Mouse (Mus musculus) left cerebral cortex, postnatal 10 days (tissue): ENCODE measurements around the gene Ddx42. TPM values are rescaled to one million over a fixed set of nuclear protein-coding genes. Genes with fewer than 3 reads are reported as not detected.
"Not testable (repeated sequence)": the region's sequence is repeated elsewhere in the genome, so short reads cannot be mapped to it uniquely, and the experiment has no call there.

Source experiments
- DNase-seq, 2 experiments: peaks; one replicate each; pipeline ENCODE4 v3.0.0; 2021 to 2022; ENCODE audit warnings: low spot score in 2 of 2, mixed read lengths in 1 of 2; ENCODE audit errors: extremely low spot score in 1 of 2
- intact Hi-C: fragments of 180-260 bp; cut with DNase I; formaldehyde crosslinking; loops from one replicate; pipeline ENCODE4 v1.15.1; 2025
- total RNA-seq, 2 experiments: library from RNA; stranded (reverse); gene quantifications; 2 replicates each; pipeline ENCODE4 v1.2.3; 2021

Ddx42 gene
- total RNA-seq, 2 experiments from 2014 or later, result 67.9 to 72.7 TPM

DNA sequence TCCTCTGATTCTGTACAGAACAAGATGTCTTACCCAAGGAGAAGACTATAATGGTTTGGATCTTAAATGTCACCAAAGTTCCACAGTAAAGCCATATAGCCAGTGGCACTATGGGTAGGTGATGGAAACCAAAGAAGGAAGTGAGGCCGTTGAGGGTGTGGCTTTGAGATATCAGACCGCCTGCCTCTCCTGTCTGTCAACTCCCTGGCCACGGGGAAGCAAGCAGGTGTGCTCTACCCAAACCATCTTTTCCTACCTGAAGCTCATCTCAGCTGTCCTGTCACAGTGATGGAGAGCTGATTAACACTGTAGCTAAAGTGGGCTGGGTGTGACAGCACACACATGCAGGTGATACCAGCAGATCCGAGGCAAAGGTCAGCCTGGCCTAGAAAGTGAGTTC lies 18.4 kb upstream of the Ddx42 start:
- DNase-seq, result no peak
- intact Hi-C loops, result no loop called here

DNA sequence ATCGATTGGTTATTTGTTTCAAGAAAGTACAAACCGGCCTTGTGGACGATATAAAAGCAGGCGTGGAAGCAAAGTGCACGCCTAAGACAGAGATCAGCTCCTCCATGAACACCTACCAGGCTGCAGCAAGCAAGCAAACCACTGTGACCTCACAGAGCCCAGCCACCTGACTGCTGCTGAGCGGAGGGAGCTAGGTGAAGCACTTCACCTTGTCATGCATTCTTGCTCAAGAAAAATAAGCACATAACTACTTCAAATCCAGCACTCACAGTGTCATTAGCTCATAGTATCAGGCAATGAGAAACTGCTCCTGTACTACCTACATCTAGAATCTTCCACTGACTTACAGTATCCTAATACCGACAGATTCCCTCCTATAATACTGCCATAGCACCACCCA lies 16.7 kb upstream of the Ddx42 start:
- DNase-seq, intact Hi-C loops: not testable (repeated sequence)

DNA sequence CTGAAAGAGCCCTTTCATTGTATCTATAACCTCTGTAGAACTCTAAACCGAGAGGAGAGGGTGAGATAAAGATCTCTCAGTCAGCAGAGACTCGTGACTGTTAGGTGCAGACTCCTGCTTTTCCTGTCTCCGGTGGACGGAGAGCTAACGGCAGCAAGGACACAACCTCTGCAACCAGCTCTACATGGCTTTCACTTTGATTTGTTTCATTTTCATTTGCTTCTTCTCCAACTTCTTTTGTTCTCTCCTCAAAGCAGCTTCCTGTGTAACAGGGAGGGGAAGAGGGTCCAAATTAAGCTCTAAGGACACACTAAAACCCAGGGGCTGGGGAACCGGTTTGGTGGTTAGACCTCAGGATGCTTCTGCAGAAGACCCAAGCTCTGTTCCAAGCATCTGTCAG lies 16.0 kb upstream of the Ddx42 start:
- no peak for DNase-seq
- intact Hi-C loops, result no loop called here

DNA sequence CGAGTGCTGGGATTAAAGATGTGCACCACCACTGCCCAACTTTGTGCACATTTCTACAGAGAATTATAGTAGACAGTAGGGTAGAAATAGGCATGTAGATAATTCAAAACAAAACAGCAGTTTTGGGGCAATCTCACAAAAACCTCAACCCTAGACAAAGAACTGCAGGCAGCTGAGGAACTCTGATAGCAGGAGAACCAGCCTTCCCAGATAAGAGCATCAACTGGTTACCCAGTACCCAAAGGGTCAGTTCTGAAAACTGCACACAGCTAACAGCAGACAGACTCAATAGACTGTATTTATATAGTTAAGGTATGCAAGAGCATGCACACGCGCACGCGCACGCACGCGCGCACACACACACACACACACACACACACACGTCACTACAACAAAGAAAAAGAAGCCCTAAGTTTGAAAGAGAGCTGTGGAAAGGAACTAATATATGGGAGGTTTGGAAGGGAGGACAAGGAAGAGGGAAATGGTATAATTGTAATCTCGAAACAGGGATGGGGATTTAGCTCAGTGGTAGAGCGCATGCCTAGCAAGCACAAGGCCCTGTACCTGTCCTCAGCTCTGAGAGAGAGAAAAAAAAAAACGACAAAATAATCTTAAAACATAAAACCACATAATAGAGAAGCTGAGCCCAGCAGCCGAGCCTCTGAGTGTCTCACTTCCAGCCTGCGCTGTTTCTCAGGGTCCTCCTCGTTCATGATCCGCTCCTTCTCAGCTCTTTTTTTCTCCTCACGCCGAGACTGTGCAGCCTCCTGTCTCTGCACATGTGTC lies 15.2 kb upstream of the Ddx42 start:
- intact Hi-C loops, result no loop called here
- DNase-seq, result no peak

DNA sequence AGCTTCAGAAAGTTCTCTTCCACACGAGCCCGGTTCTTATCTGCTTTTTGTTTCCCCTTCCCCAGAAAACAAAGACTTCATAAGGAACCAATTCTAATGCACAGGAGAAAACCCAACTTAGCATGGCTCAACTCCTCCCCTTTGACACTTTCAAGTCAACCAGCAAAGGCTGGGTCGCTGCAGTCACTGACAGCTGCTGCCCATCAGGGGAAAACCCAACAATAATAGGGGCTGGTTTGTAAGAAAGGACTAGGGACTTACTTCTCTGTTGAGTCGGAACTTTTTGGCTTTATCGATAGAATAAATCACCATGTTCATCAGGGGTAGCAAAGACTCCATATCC lies 14.6 kb upstream of the Ddx42 start, which contains the start of gene Strada:
Gene Strada, minus strand, starts transcription at position 46 of the 343 bp plus-strand sequence.
- intact Hi-C loops, result no loop called here

DNA sequence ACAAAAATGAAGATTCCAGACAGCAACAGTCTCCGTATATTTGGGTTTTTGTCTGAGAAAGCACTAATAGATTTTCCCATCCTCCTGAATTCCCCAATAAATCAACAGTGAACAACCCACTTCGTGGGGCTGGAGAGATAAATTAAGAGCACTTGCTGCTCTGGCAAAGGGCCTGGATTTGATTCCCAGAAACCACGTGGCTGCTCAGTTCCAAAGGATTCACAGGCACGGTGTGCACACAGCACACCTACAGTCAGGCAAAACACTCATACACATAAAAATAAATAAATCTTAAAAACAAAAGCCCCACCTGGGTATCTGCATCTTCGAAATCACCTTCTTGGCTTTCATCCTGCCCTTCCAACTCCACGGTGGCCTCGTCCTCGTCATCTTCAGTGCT lies 4.0 kb upstream of the Ddx42 start:
- DNase-seq, result no peak
- intact Hi-C loops, result no loop called here

More for the DNA sequence above, 14.6 kb upstream of the Ddx42 start, which contains the start of gene Strada:
- DNase-seq, result no peak

DNA sequence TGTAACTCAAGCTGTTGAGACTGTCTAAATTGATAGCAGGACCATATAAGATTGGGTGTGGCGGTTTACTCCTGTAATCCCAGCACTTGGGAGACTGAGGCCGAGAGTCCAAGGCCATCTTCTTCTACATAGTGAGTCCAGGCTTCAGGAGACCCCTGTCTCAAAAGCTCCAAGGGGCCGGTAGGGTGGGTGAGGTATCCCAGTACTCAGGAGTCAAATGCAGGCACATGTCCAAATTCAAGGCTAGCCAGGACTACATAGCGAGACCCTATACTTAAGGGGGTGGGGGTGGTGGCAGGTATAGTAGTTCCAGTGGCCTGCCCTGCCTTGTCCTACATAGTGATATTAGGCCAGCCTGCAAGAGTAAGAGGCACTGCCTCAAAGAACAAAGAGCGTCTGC lies 1.9 kb upstream of the Ddx42 start:
- DNase-seq, result peak in 1 of 2 experiments; percentile 24
- intact Hi-C loops, result no loop called here

DNA sequence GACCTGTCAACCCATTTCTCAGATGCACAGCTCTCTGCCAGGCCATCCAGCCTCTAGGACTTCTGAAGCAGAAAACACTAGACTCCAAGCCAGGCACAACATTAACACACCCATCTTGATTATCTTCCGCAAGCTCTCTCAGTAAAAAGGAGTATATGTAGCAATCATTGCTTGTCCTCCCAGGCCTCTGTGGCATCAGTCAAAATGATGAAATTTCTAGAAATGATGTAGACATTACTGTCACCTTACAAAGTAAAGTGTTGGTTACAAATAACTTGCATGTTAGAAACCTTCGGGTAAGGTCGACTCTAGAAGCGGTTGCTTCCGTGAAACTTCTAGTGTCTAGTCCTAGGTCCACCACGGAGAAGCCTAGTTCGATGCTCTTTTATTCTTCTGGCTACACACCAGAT lies 1.3 kb upstream of the Ddx42 start:
- intact Hi-C loops, result no loop called here
- DNase-seq, result no peak

DNA sequence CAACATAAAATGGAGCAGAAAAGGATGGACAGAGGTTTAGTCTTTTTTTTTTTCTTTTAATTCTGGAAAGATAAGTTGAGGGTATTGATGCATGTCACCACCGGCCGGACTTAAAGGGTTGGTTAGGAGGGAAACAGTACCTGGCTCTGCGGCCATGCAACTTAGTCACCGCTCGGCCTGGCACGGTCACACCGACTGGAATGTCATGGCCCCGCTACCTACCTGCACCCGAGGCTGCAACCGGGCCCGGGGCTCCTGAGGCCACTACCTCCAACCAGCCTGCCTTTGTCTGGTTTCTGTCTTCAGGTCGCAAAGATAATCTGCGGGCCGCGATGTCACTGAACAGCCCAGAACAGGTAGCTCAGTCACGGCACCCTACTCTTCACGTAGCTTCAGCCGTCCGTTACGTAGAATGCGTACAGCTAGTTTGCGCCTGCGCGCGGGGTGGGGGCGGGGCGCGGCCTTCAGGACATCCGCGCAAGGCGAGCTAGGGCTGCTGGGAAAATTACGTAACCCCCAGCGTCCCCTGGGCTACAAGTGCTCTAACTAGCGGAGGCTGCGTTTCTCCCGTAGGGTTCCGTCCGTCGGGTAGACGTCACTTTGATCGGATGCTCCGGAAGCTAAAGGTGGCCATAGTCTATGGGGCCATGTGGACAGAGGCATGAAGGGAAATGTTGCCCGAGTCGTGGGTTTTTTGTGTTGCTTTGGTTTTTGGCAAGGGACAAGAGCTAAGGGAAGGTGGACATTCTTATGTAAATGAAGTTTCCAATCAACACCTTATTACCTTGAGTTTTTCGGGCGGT lies 598 bp upstream of the Ddx42 start, which contains the start of gene Ccdc47:
Gene Ccdc47, minus strand, starts transcription at position 418 of the 803 bp plus-strand sequence.
- intact Hi-C loops, result no loop called here
- DNase-seq, result peak; percentile 97 to 98

DNA sequence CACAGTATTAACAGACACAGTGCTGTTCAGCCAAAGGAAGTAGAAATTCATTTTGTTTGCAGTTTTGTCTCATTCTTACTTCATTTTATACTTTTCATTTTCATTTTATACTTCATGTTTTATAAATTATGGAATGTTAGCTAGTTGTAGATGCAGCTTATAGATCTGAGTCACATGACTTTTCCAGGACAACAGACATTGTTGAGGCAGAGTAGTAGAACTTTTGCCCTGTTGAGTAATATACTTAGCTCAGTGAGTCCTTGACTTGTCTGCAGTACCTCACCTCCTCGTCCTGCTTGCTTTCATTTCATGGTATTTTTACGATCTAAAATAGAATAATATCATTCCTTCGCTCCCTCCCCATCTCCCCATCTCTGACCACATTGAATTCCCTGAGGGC lies 3.9 kb downstream of the Ddx42 start:
- intact Hi-C loops, result no loop called here
- DNase-seq, result no peak

DNA sequence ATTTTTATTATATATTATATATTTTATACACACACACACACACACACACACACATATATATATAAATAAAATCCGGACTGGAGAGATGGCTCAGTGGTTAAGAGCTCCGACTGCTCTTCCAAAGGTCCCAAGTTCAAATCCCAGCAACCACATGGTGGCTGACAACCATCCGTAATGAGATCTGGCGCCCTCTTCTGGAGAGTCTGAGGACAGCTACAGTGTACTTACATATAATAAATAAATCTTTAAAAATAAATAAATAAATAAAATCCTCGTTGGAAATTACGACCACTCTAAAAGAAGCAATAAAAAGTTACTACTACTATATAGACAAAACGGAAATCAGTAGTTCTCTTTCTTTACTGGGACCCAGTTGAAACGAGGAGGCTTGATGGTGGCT lies 17.3 kb downstream of the Ddx42 start:
- DNase-seq, intact Hi-C loops: not testable (repeated sequence)

DNA sequence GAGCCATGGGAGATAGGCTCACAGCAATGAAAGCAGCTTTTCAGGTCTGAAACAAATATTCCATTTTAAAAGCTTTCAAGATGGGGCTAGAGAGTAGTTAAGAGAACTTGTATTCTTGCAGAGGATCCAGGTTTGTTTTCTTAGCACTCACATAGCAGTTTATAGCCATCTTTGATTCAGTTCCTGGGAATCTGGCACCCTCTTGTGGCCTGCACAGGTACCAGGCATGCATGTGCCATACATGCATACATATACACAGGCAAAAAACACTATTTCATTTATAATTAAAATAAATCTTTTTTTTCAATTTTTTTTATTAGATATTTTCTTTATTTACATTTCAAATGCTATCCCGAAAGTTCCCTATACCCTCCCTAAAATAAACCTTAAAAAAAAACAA lies 30.1 kb downstream of the Ddx42 start:
- intact Hi-C loops, result no loop called here
- no peak for DNase-seq

DNA sequence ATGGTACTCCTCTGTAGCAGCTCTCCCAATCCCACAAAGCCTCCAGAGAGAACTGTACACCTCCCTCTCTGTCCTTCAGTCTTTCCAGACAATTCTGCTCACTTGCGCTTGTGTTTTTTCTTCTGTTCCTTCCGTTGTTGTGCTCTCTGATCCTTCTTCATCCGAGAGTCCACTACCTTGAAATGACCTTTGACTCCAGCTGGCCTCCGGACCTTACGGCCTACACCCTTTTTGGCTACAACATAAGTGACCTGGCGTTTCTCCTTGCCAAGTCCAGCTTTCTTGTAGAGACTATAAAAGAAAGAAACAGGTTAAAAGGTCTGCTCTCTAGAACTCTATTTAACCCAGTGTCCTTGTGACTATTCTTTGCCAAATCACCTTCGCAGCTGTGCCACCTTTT lies 32.6 kb downstream of the Ddx42 start:
- intact Hi-C loops, result no loop called here
- DNase-seq, result no peak

DNA sequence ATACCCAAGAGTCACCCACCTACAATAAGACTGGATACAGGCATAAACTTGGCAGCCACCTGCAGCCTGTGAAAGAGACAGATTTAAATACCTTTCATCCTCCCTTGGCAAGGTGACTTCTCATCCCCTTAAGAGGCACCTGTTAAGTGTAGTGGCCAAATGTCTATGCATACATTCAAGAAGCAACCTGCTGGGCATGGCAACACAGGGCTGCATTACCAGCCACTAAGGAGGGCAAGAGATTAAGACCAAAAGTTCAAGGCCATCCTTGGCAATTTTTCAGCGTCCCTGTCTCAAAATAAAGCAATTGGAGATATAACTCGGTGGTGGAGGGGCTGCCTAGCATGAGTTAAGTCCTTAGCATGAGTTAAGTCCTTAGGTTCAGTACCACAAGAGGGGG lies 38.0 kb downstream of the Ddx42 start:
- DNase-seq, result no peak
- intact Hi-C loops, result no loop called here

DNA sequence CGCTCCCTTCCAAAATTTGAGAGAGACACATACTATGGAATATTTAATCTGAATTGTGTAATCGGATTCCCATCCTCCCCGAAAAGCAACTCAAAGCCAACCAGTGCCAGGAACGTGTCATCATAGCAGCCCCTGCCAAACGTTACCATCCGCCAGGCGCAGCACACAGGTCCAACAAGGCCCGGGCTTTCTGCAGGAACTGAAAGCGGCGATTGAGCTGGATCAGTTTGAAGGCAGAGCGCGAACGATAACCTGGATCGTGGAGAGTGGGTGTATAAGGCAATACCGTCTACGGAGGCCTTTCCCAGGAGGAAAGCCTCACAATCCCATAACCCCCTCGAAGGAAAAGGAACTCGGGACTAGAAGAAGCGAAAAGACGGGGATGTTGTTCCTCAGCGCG lies 38.4 kb downstream of the Ddx42 start:
- intact Hi-C loops, result no loop called here
- peak in 1 of 2 experiments; percentile 36 for DNase-seq

DNA sequence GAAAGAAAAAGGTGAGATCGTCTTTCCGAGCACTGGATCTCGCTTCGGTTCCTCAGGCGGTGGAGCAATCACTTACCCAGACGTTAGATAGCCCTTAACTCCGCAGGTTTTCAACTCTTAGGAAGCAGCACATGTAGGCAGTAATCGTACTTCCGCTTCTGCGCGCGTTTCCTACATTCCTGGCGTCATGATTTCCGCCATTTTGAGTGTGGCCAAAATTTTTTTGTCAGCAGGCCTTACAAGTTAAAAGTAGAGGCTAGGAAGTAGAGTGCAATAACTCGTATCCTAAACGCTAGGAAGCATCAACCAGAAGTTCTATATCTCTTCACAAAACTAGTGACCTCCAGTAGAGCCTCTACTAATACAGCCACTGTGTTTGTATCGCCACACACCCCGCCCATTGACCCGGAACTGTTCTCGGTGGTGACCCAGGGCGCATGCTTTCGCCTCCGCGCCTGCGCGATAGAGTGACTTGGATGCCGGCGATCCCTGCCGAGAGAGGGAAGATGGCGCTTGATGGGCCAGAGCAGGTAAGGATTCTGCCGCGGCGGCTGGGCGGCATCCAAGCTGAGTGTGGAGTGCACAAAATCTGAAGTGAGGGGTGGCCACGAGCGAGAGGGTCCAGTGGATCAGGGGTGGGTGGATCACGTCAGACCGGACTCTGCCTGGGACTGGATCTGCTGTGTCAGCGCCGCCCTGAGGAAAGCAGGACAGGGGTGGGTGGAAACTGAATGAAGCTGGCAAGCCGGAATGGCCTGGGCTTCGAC lies 39.1 kb downstream of the Ddx42 start, which contains the start of the genes Ftsj3 and Psmc5:
Gene Ftsj3, minus strand, starts transcription at position 395 of the 767 bp plus-strand sequence.
Gene Psmc5, plus strand, starts transcription at position 470 of the 767 bp plus-strand sequence.
- intact Hi-C loops, result no loop called here
- DNase-seq, result peak; percentile 97 to 99

DNA sequence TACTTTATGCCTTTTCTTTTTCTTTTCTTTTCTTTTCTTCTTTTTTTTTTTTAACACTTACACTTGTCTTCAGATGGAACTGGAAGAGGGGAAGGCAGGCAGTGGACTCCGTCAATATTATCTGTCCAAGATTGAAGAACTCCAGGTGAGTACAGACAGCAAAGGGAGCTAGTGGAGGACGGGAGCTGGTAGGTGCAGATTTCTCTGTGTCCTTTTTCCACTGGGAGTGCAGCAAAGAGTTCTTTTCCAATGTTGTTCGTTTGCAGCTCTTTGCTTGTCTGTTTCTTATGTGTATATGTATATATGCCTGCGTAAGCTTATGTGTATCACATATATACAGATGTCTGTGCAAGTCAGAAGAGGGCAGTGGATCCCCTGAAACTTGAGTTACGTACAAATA lies 40.0 kb downstream of the Ddx42 start:
- peak in 1 of 2 experiments; percentile 33 for DNase-seq
- intact Hi-C loops, result no loop called here

DNA sequence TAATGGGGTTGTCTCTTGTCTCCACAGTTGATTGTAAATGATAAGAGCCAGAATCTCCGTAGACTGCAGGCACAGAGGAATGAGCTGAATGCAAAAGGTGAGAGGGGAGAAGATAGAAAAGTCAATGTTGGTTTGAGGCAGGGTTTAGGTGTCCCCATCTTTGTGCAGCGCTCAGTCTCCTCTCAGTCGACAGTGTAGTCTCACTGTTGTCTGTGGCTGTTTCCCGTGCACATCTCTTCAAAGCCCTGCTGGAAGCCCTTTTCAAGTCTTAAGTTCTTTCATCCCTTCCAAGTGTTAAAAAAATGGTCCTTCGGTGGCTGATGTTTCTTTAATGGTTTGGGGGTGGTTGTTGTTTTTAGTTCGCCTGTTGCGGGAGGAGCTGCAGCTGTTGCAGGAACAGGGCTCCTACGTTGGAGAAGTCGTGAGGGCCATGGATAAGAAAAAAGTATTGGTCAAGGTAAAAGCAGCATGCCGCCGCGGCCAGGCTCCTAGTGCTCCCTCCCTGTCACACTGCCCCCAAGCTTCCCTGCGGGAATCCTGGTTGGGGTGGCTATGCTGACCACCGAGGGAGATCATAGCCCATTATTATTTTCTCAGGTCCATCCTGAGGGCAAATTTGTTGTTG lies 44.2 kb downstream of the Ddx42 start:
- DNase-seq, result no peak
- intact Hi-C loops, result no loop called here

DNA sequence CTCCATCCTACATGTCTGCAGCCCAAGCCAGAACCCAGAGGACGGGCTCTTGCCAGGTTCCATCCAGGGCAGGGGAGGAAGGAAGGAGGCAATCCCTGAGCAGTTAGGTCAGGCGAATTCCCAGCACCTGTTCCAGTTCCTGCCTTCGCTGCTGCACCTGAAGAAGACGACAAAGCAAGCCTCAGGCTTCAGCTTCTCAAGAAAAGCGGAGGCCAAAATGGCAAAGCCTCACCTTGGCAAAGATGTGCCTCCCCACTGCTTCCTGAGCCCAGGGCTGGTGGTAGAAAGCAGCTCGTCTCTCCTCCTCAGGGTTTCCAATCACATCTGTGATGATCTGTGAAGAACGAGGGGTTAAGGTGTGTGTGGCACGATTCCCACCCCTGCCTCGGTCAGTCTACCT lies 47.2 kb downstream of the Ddx42 start:
- intact Hi-C loops, result no loop called here
- DNase-seq, result no peak
